Mouse (Mus musculus) midbrain, embryonic 12.5 days (tissue): ENCODE results near the gene Ascl5. TPM values are rescaled to one million over a fixed set of nuclear protein-coding genes. Genes with fewer than 3 reads are reported as not detected.

Source experiments
- ATAC-seq: fragments of 200-750 bp; cut with Nextera tagmentation; 2 replicates; pipeline ENCODE4 v1.8.0; 2017; ENCODE audit warnings: low read depth, moderate TSS enrichment, moderate library complexity; ENCODE audit not compliant: low FRiP score
- H3K27ac ChIP-seq: fragments of 300-500 bp; sonication (generic); replicated peaks from 2 replicates; pipeline ENCODE4 v1.5.1; 2016; ENCODE audit warnings: mild to moderate bottlenecking
- H3K27me3 ChIP-seq: fragments of 300-500 bp; sonication (generic); 2 replicates; pipeline ENCODE4 v1.6.1; 2016; ENCODE audit warnings: mild to moderate bottlenecking
- H3K36me3 ChIP-seq: fragments of 300-500 bp; sonication (generic); 2 replicates; pipeline ENCODE4 v1.6.1; 2016
- H3K4me1 ChIP-seq: fragments of 300-500 bp; sonication (generic); 2 replicates; pipeline ENCODE4 v1.6.1; 2016
- H3K4me2 ChIP-seq: fragments of 300-500 bp; sonication (generic); replicated peaks from 2 replicates; pipeline ENCODE4 v1.6.1; 2016; ENCODE audit warnings: mild to moderate bottlenecking, moderate library complexity
- H3K4me3 ChIP-seq: fragments of 300-500 bp; sonication (generic); 2 replicates; pipeline ENCODE4 v1.5.1; 2016; ENCODE audit warnings: mild to moderate bottlenecking
- H3K9ac ChIP-seq: fragments of 300-500 bp; sonication (generic); replicated peaks from 2 replicates; pipeline ENCODE4 v1.6.1; 2016; ENCODE audit warnings: mild to moderate bottlenecking, moderate library complexity
- H3K9me3 ChIP-seq: fragments of 300-500 bp; sonication (generic); 2 replicates; pipeline ENCODE4 v1.6.1; 2016; ENCODE audit warnings: mild to moderate bottlenecking
- WGBS: fragments of 180-500 bp; shearing (Covaris S2); methylation state at CpG from one replicate; pipeline ENCODE4 v1.1.7; 2016; 5-methylcytosine and 5-hydroxymethylcytosine counted together
- polyA plus RNA-seq: library from polyadenylated mRNA; unstranded; fragments of >200 nt; fragmentation: Nextera tagmentation; extraction: Ambion mirVana; gene quantifications from 2 replicates; pipeline ENCODE4 v1.2.1, GENCODE M21; 2016

Gene Ascl5
- polyA plus RNA-seq, 1 experiment from 2014 or later: not detected

DNA sequence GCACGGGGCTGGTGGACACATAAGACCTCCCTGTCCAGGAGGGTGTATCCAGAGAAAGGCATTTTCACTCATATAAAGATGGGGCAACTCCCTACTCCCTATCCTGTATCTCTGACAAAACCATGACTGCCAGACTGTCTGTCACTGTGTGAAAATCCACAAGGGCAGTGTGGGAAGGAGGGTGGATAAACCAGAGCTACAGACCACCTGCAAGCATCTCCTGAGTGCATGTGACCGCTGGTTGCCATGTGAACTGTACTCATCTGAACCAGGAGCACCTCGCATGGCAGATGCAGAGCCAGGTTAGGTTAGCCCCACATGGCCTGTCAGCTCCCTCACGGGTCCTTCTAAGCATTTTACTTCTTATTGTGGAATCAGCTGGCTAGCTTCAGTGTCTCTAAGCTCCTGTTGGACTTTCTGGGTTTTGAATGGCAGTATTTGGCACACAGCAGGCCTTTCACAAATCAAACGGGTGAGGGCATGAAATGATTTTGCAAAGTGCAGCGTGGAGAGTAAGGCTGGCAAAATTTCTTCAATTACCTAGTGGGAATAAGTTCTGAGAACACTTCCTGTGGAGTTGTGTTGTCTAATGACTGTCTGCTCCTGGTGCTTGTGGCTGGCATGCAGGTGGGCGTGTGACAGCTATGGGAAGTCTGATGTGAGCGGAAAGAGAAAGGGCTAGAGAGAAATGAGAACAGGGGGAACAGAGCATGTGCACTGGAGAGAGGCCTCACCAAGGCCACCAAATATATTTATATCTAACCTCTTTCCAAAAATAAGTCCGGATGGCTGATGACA is 39.0 kb downstream of the Ascl5 start:
- Histone ChIP-seq H3K36me3 (no peaks in the 10 kb centered on the region), H3K4me2 (no peak overlapping the region), H3K4me1 (no peaks in the 10 kb centered on the region), H3K9me3 (no peaks in the 10 kb centered on the region), H3K9ac (no peak overlapping the region), H3K4me3 (no peak overlapping the region), H3K27ac (no peak overlapping the region), H3K27me3 (no peaks in the 10 kb centered on the region)
- 80% methylated on average over 9 of the region's 9 CpGs for WGBS
- ATAC-seq: no peak

DNA sequence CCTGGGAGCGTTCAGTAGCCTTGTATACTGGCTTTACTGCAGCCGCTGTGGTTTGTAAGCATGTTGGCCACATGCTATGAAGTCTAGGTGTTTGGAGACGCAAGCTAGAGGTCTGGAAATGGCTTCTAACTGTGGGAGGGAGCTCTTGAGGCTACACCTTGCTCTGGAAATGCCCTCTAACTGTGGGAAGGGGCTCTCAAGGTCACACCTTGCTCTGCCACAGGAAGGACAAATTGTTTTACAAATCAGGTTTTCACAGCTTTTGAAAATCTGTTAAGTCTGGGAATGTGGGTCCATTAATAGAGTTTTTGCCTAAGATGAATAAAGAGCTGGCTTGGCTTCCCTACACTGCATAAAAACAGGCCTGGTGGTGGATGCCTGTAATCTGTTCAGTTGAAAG is 43.1 kb downstream of the Ascl5 start:
- H3K4me2 ChIP-seq: no peak overlapping the region
- no peaks in the 10 kb centered on the region for H3K27me3 ChIP-seq
- WGBS: 81% methylated on average over 3 of the region's 3 CpGs
- no peaks in the 10 kb centered on the region for H3K36me3 ChIP-seq
- no peak overlapping the region for H3K4me3 ChIP-seq
- no peak overlapping the region for H3K27ac ChIP-seq
- no peaks in the 10 kb centered on the region for H3K4me1 ChIP-seq
- H3K9me3 ChIP-seq: no peaks in the 10 kb centered on the region
- no peak for ATAC-seq
- H3K9ac ChIP-seq: no peak overlapping the region

DNA sequence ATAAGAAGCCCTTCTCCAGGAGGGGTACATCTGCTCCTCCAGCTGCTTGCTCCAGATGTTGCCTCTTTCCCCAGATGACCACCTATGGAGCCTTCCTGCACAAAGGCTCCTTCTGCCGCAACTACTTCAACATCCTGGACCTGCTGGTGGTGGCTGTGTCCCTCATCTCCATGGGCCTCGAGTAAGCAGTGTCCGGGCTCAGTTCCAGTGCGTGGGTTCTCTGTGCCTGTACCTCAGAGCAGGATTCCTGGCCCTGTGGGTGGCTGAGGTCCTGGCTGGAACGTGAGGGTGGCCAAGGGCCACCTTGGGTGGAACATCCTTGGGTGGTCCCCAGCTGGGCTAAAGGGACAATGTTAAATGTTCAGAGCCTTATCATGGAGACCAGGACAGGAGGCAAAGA is 44.2 kb downstream of the Ascl5 start:
- no peaks in the 10 kb centered on the region for H3K27me3 ChIP-seq
- no peaks in the 10 kb centered on the region for H3K4me1 ChIP-seq
- H3K27ac ChIP-seq: no peak overlapping the region
- no peaks in the 10 kb centered on the region for H3K9me3 ChIP-seq
- WGBS: 84% methylated on average over 5 of the region's 5 CpGs
- H3K9ac ChIP-seq: no peak overlapping the region
- no peaks in the 10 kb centered on the region for H3K36me3 ChIP-seq
- no peak overlapping the region for H3K4me3 ChIP-seq
- no peak for ATAC-seq
- no peak overlapping the region for H3K4me2 ChIP-seq

Other genes with a start within 250 kb of the Ascl5 start
- gene Lad1, start 232.2 kb upstream of the Ascl5 start, polyA plus RNA-seq: 0.20 and 0.32 TPM in 2 replicates
- 1.6 and 2.5 TPM in 2 replicates for gene Tnnt2, start 214.4 kb upstream of the Ascl5 start, polyA plus RNA-seq
- gene Pkp1, start 131.6 kb upstream of the Ascl5 start, polyA plus RNA-seq: 0.10 and 0.24 TPM in 2 replicates
- gene Igfn1, start 44.5 kb upstream of the Ascl5 start, polyA plus RNA-seq: not detected in 2 replicates
- 129 and 138 TPM in 2 replicates for gene Tmem9, start 42.7 kb upstream of the Ascl5 start, polyA plus RNA-seq
- 0.09 and 0.26 TPM in 2 replicates for gene Cacna1s, start 1.9 kb downstream of the Ascl5 start, polyA plus RNA-seq
- gene Kif21b, start 80.6 kb downstream of the Ascl5 start, polyA plus RNA-seq: 30.8 and 34.2 TPM in 2 replicates
- 0.38 and 0.43 TPM in 2 replicates for gene Mroh3, start 162.0 kb downstream of the Ascl5 start, polyA plus RNA-seq
- 10.9 and 13.9 TPM in 2 replicates for gene Inava, start 183.5 kb downstream of the Ascl5 start, polyA plus RNA-seq
- gene Gpr25, start 210.1 kb downstream of the Ascl5 start, polyA plus RNA-seq: not detected in 2 replicates